Comparison of ENCODE assay signal across 8 mouse cellular contexts in genomic region chr17:34023678-34024077, GRCm38 (mm10). TPM values are rescaled to one million over a fixed set of nuclear protein-coding genes. Genes with fewer than 3 reads are reported as not detected.
DNase-seq lines count a peak whose midpoint lies in the region; ATAC-seq lines count a peak whose summit lies in the region.

No protein-coding gene starts in this region.

- no peaks in the 10 kb centered on the region for H3K27me3 ChIP-seq in embryonic facial prominence, embryonic 12.5 days
- H3K27me3 ChIP-seq in hindbrain, embryonic 16.5 days (replicated peaks; ENCODE audit: control insufficient read depth, insufficient read depth, low read length), result no peaks in the 10 kb centered on the region
- H3K27me3 ChIP-seq in midbrain, embryonic 16.5 days (ENCODE audit: control insufficient read depth, insufficient read depth, low read depth, low read length), result no peaks in the 10 kb centered on the region

- H3K4me3 ChIP-seq in embryonic facial prominence, embryonic 12.5 days, result peak overlapping the region; percentile 70
- H3K4me3 ChIP-seq in hindbrain, embryonic 16.5 days (ENCODE audit: low read length), result peak overlapping the region; percentile 77
- peak overlapping the region; percentile 92 for H3K4me3 ChIP-seq in midbrain, embryonic 16.5 days (ENCODE audit: low read depth, low read length)

- peak; percentile 16 for DNase-seq in kidney, adult 9 months
- no peak for DNase-seq in kidney, postnatal 14 days
- DNase-seq in frontal cortex, postnatal 36 days (ENCODE audit: low spot score in 2 of 2), result no peak
- DNase-seq in right cerebral cortex, postnatal 25 days, result no peak

- no peak for ATAC-seq in embryonic facial prominence, embryonic 12.5 days (ENCODE audit: insufficient number of reproducible peaks, insufficient read depth, low FRiP score, low TSS enrichment)
- no peak for ATAC-seq in hindbrain, embryonic 16.5 days
- ATAC-seq in midbrain, embryonic 16.5 days, result no peak
- no peak for ATAC-seq in inflammation-experienced regulatory T-cells, adult 6 months

- H3K4me2 ChIP-seq in embryonic facial prominence, embryonic 12.5 days (replicated peaks), result peak overlapping the region; percentile 94
- peak overlapping the region; percentile 90 for H3K4me2 ChIP-seq in hindbrain, embryonic 16.5 days (ENCODE audit: low read length)
- peak overlapping the region; percentile 97 for H3K4me2 ChIP-seq in midbrain, embryonic 16.5 days (ENCODE audit: low read length)

- peak overlapping the region; percentile 94 for H3K9ac ChIP-seq in embryonic facial prominence, embryonic 12.5 days
- H3K9ac ChIP-seq in hindbrain, embryonic 16.5 days (ENCODE audit: low read depth, low read length), result peak overlapping the region; percentile 92
- H3K9ac ChIP-seq in midbrain, embryonic 16.5 days (ENCODE audit: low read depth, low read length), result peak overlapping the region; percentile 92

- 69% methylated on average over 9 of the region's 9 CpGs for WGBS in embryonic facial prominence, embryonic 12.5 days
- WGBS in hindbrain, embryonic 16.5 days, result 63% methylated on average over 9 of the region's 9 CpGs
- 56% methylated on average over 9 of the region's 9 CpGs for WGBS in midbrain, embryonic 16.5 days

- peaks cover 34% of the 10 kb centered on the region for H3K36me3 ChIP-seq in embryonic facial prominence, embryonic 12.5 days
- H3K36me3 ChIP-seq in hindbrain, embryonic 16.5 days (ENCODE audit: control insufficient read depth, insufficient read depth, low read length), result peaks cover 17% of the 10 kb centered on the region
- H3K36me3 ChIP-seq in midbrain, embryonic 16.5 days (ENCODE audit: control insufficient read depth, insufficient read depth, low read length), result peaks cover 11% of the 10 kb centered on the region

- peaks cover 12% of the 10 kb centered on the region for H3K9me3 ChIP-seq in embryonic facial prominence, embryonic 12.5 days
- no peaks in the 10 kb centered on the region for H3K9me3 ChIP-seq in hindbrain, embryonic 16.5 days (ENCODE audit: control insufficient read depth, low read length)
- no peaks in the 10 kb centered on the region for H3K9me3 ChIP-seq in midbrain, embryonic 16.5 days (replicated peaks; ENCODE audit: control insufficient read depth, low read length, poor library complexity, severe bottlenecking)

- no peak overlapping the region for H3K27ac ChIP-seq in embryonic facial prominence, embryonic 12.5 days
- peak overlapping the region; percentile 95 for H3K27ac ChIP-seq in hindbrain, embryonic 16.5 days (ENCODE audit: low read depth, low read length)
- H3K27ac ChIP-seq in midbrain, embryonic 16.5 days (ENCODE audit: low read length), result peak overlapping the region; percentile 99

- peaks cover 42% of the 10 kb centered on the region for H3K4me1 ChIP-seq in embryonic facial prominence, embryonic 12.5 days
- peaks cover 41% of the 10 kb centered on the region for H3K4me1 ChIP-seq in hindbrain, embryonic 16.5 days (ENCODE audit: control insufficient read depth, insufficient read depth, low read depth, low read length)
- peaks cover 39% of the 10 kb centered on the region for H3K4me1 ChIP-seq in midbrain, embryonic 16.5 days (ENCODE audit: control insufficient read depth, insufficient read depth, low read length)

RNA-seq across cellular contexts. Expression of gene Ring1, which starts 0.8 kb away (rescaled TPM):
- polyA plus RNA-seq in embryonic facial prominence, embryonic 12.5 days (2016; fragmentation: Nextera tagmentation; extraction: Ambion mirVana), result 27.2 and 29.7 TPM in 2 replicates
- polyA plus RNA-seq in hindbrain, embryonic 16.5 days (2015; fragmentation: Nextera tagmentation; extraction: Ambion mirVana), result 17.3 and 18.5 TPM in 2 replicates
- polyA plus RNA-seq in midbrain, embryonic 16.5 days (2015; fragmentation: Nextera tagmentation; extraction: Ambion mirVana), result 17.9 and 18.2 TPM in 2 replicates
- 1 to 10 TPM; 1.6 to 2.8 (median 2.5) TPM for polyA plus RNA-seq in inflammation-experienced regulatory T-cells, adult 6 months (2017; shearing (Covaris generic))

RNA-seq across cellular contexts. Expression of gene H2-Ke6, which starts 4.2 kb away (rescaled TPM):
- 52.2 and 59.5 TPM in 2 replicates for polyA plus RNA-seq in embryonic facial prominence, embryonic 12.5 days (2016; fragmentation: Nextera tagmentation; extraction: Ambion mirVana)
- 69.5 and 74.1 TPM in 2 replicates for polyA plus RNA-seq in hindbrain, embryonic 16.5 days (2015; fragmentation: Nextera tagmentation; extraction: Ambion mirVana)
- polyA plus RNA-seq in midbrain, embryonic 16.5 days (2015; fragmentation: Nextera tagmentation; extraction: Ambion mirVana), result 60.1 and 61.3 TPM in 2 replicates
- 10 to 100 TPM; 28.0 to 31.5 (median 30.7) TPM for polyA plus RNA-seq in inflammation-experienced regulatory T-cells, adult 6 months (2017; shearing (Covaris generic))

RNA-seq across cellular contexts. Expression of gene Slc39a7, which starts 7.8 kb away (rescaled TPM):
- 191 and 193 TPM in 2 replicates for polyA plus RNA-seq in embryonic facial prominence, embryonic 12.5 days (2016; fragmentation: Nextera tagmentation; extraction: Ambion mirVana)
- polyA plus RNA-seq in hindbrain, embryonic 16.5 days (2015; fragmentation: Nextera tagmentation; extraction: Ambion mirVana), result 180 and 186 TPM in 2 replicates
- polyA plus RNA-seq in midbrain, embryonic 16.5 days (2015; fragmentation: Nextera tagmentation; extraction: Ambion mirVana), result 163 and 175 TPM in 2 replicates
- 10 to 100 TPM; 40.8 to 49.3 (median 44.7) TPM for polyA plus RNA-seq in inflammation-experienced regulatory T-cells, adult 6 months (2017; shearing (Covaris generic))

RNA-seq across cellular contexts. Expression of gene Rxrb, which starts 7.9 kb away (rescaled TPM):
- 69.9 and 72.6 TPM in 2 replicates for polyA plus RNA-seq in embryonic facial prominence, embryonic 12.5 days (2016; fragmentation: Nextera tagmentation; extraction: Ambion mirVana)
- 53.3 and 54.1 TPM in 2 replicates for polyA plus RNA-seq in hindbrain, embryonic 16.5 days (2015; fragmentation: Nextera tagmentation; extraction: Ambion mirVana)
- 54.0 and 55.9 TPM in 2 replicates for polyA plus RNA-seq in midbrain, embryonic 16.5 days (2015; fragmentation: Nextera tagmentation; extraction: Ambion mirVana)
- 10 to 100 TPM in 2 of 3 experiments, 1 to 10 TPM in 1; 7.8 to 10.6 (median 10.1) TPM for polyA plus RNA-seq in inflammation-experienced regulatory T-cells, adult 6 months (2017; shearing (Covaris generic))

RNA-seq across cellular contexts. Expression of gene Col11a2, which starts 15.6 kb away (rescaled TPM):
- 7.2 and 14.8 TPM in 2 replicates for polyA plus RNA-seq in embryonic facial prominence, embryonic 12.5 days (2016; fragmentation: Nextera tagmentation; extraction: Ambion mirVana)
- 4.7 and 6.7 TPM in 2 replicates for polyA plus RNA-seq in hindbrain, embryonic 16.5 days (2015; fragmentation: Nextera tagmentation; extraction: Ambion mirVana)
- polyA plus RNA-seq in midbrain, embryonic 16.5 days (2015; fragmentation: Nextera tagmentation; extraction: Ambion mirVana), result 3.6 and 4.4 TPM in 2 replicates
- under 1 TPM in 1 of 3 experiments, not detected in 2; 0.21 TPM for polyA plus RNA-seq in inflammation-experienced regulatory T-cells, adult 6 months (2017; shearing (Covaris generic))
